Mouse (Mus musculus) urinary bladder, adult 2 months (tissue): ENCODE data around the gene Sash1. TPM values are rescaled to one million over a fixed set of nuclear protein-coding genes. Genes with fewer than 3 reads are reported as not detected.

ENCODE experiments used
- DNase-seq: peaks from one replicate; pipeline ENCODE4 v3.0.0; 2022; ENCODE audit warnings: low spot score
- polyA plus RNA-seq: library from polyadenylated mRNA; depleted of rRNA; stranded (reverse); fragments of >200 nt; gene quantifications from 2 replicates; pipeline ENCODE4 v1.2.3, GENCODE M21; 2012

The Sash1 gene
- polyA plus RNA-seq, 1 experiment = 30.4 TPM

- DNase-seq = no peak
These were observed 32.5 kb downstream of the Sash1 start for GRCm38 (mm10) chr10:8853326-8853725.

- DNase-seq = no peak
These were observed 34.2 kb downstream of the Sash1 start for GRCm38 (mm10) chr10:8851625-8852024.

- DNase-seq = no peak
These were observed 37.9 kb downstream of the Sash1 start for GRCm38 (mm10) chr10:8847974-8848373.

- no peak for DNase-seq
These were observed 39.6 kb downstream of the Sash1 start for GRCm38 (mm10) chr10:8846258-8846657.

- no peak for DNase-seq
These were observed 40.6 kb downstream of the Sash1 start for GRCm38 (mm10) chr10:8845230-8845770.

- DNase-seq = no peak
These were observed 45.9 kb downstream of the Sash1 start for GRCm38 (mm10) chr10:8839956-8840355.

- no peak for DNase-seq
These were observed 51.9 kb downstream of the Sash1 start for GRCm38 (mm10) chr10:8833816-8834464.

GRCm38 (mm10) chr10:8826303-8826702 is 59.6 kb downstream of the Sash1 start:
- DNase-seq = no peak

GRCm38 (mm10) chr10:8825874-8826273 is 60.0 kb downstream of the Sash1 start:
- no peak for DNase-seq

- no peak for DNase-seq
These were observed 67.8 kb downstream of the Sash1 start for GRCm38 (mm10) chr10:8818066-8818465.

GRCm38 (mm10) chr10:8813984-8814578 is 71.8 kb downstream of the Sash1 start:
- no peak for DNase-seq

GRCm38 (mm10) chr10:8813259-8813658 is 72.6 kb downstream of the Sash1 start:
- DNase-seq = no peak

- DNase-seq = no peak
These were observed 73.1 kb downstream of the Sash1 start for GRCm38 (mm10) chr10:8812807-8813206.

GRCm38 (mm10) chr10:8811261-8812039 is 74.4 kb downstream of the Sash1 start:
- no peak for DNase-seq

GRCm38 (mm10) chr10:8810496-8810895 is 75.4 kb downstream of the Sash1 start:
- DNase-seq = no peak

- DNase-seq = no peak
These were observed 77.5 kb downstream of the Sash1 start for GRCm38 (mm10) chr10:8808383-8808782.

- DNase-seq = no peak
These were observed 78.3 kb downstream of the Sash1 start for GRCm38 (mm10) chr10:8807581-8807980.

GRCm38 (mm10) chr10:8805402-8805801 is 80.5 kb downstream of the Sash1 start:
- no peak for DNase-seq

GRCm38 (mm10) chr10:8804292-8804691 is 81.6 kb downstream of the Sash1 start:
- DNase-seq = no peak

GRCm38 (mm10) chr10:8801719-8802347 is 84.0 kb downstream of the Sash1 start:
- DNase-seq = no peak

GRCm38 (mm10) chr10:8801139-8801613 is 84.7 kb downstream of the Sash1 start:
- DNase-seq = no peak

GRCm38 (mm10) chr10:8797826-8798225 is 88.0 kb downstream of the Sash1 start:
- no peak for DNase-seq
